Mouse (Mus musculus) forebrain, embryonic 14.5 days (tissue): ENCODE results near the gene Cx3cl1. TPM values are rescaled to one million over a fixed set of nuclear protein-coding genes. Genes with fewer than 3 reads are reported as not detected.

Experiments
- ATAC-seq: fragments of 200-750 bp; cut with Nextera tagmentation; 2 replicates; pipeline ENCODE4 v1.8.0; 2017; ENCODE audit warnings: mild to moderate bottlenecking, moderate library complexity
- DNase-seq: peaks from one replicate; pipeline ENCODE4 v3.0.0-alpha.2; 2015; ENCODE audit warnings: low spot score
- H3K27ac ChIP-seq: fragments of 300-500 bp; sonication (generic); 2 replicates; pipeline ENCODE4 v1.5.1; 2014; ENCODE audit warnings: low read depth, mild to moderate bottlenecking, control low read depth, low read length, moderate library complexity
- H3K27me3 ChIP-seq: fragments of 300-500 bp; sonication (generic); replicated peaks from 2 replicates; pipeline ENCODE4 v1.6.1; 2014; ENCODE audit warnings: low read length, control low read depth, mixed read lengths; ENCODE audit not compliant: control insufficient read depth, insufficient read depth
- H3K36me3 ChIP-seq: fragments of 300-500 bp; sonication (generic); 2 replicates; pipeline ENCODE4 v1.6.1; 2014; ENCODE audit warnings: low read length, control low read depth; ENCODE audit not compliant: control insufficient read depth, insufficient read depth
- H3K4me1 ChIP-seq: fragments of 300-500 bp; sonication (generic); 2 replicates; pipeline ENCODE4 v1.6.1; 2014; ENCODE audit warnings: antibody characterized with exemption, low read length, control low read depth; ENCODE audit not compliant: control insufficient read depth, insufficient read depth
- H3K4me2 ChIP-seq: fragments of 300-500 bp; sonication (generic); 2 replicates; pipeline ENCODE4 v1.6.1; 2014; ENCODE audit warnings: mild to moderate bottlenecking, control low read depth, low read length
- H3K4me3 ChIP-seq: fragments of 300-500 bp; sonication (generic); 2 replicates; pipeline ENCODE4 v1.5.1; 2014; ENCODE audit warnings: low read depth, low read length, control low read depth
- H3K9ac ChIP-seq: fragments of 300-500 bp; sonication (generic); 2 replicates; pipeline ENCODE4 v1.6.1; 2014; ENCODE audit warnings: mild to moderate bottlenecking, low read length, control low read depth, moderate library complexity
- H3K9me3 ChIP-seq: fragments of 300-500 bp; sonication (generic); replicated peaks from 2 replicates; pipeline ENCODE4 v1.6.1; 2016; ENCODE audit warnings: low read length, control low read depth, mixed read lengths; ENCODE audit not compliant: control insufficient read depth
- WGBS: fragments of 180-500 bp; shearing (Covaris S2); extraction: QIAGEN DNeasy Blood & Tissue Kit; methylation state at CpG from one replicate; pipeline ENCODE4 v1.1.7; 2014; 5-methylcytosine and 5-hydroxymethylcytosine counted together
- polyA plus RNA-seq: library from polyadenylated mRNA; unstranded; fragments of >200 nt; fragmentation: Nextera tagmentation; extraction: Ambion mirVana; gene quantifications from 2 replicates; pipeline ENCODE4 v1.2.1, GENCODE M21; 2014

Cx3cl1 gene
- polyA plus RNA-seq, 1 experiment from 2014 or later: 11.2 TPM

GRCm38 (mm10) chr8:94804546-94805340 is 32.9 kb downstream of the Cx3cl1 start:
- H3K27me3 ChIP-seq: no peaks in the 10 kb centered on the region
- ATAC-seq: no peak
- no peak overlapping the region for H3K4me2 ChIP-seq
- H3K9ac ChIP-seq: no peak overlapping the region
- no peaks in the 10 kb centered on the region for H3K36me3 ChIP-seq
- no peaks in the 10 kb centered on the region for H3K9me3 ChIP-seq
- H3K4me1 ChIP-seq: no peaks in the 10 kb centered on the region
- H3K4me3 ChIP-seq: no peak overlapping the region
- no peak for DNase-seq
- 82% methylated on average over 10 of the region's 10 CpGs for WGBS
- no peak overlapping the region for H3K27ac ChIP-seq

- Histone ChIP-seq H3K9me3 (no peaks in the 10 kb centered on the region), H3K9ac (no peak overlapping the region), H3K4me1 (no peaks in the 10 kb centered on the region), H3K4me3 (no peak overlapping the region), H3K27me3 (no peaks in the 10 kb centered on the region), H3K4me2 (no peak overlapping the region), H3K27ac (no peak overlapping the region), H3K36me3 (no peaks in the 10 kb centered on the region)
- no peak for DNase-seq
- no peak for ATAC-seq
- 59% methylated on average over 4 of the region's 4 CpGs for WGBS
Observed at GRCm38 (mm10) chr8:94805811-94806210, 34.0 kb downstream of the Cx3cl1 start.

- Histone ChIP-seq H3K9ac (no peak overlapping the region), H3K36me3 (no peaks in the 10 kb centered on the region), H3K4me1 (no peaks in the 10 kb centered on the region), H3K4me3 (no peak overlapping the region), H3K9me3 (no peaks in the 10 kb centered on the region), H3K27me3 (no peaks in the 10 kb centered on the region), H3K27ac (no peak overlapping the region), H3K4me2 (no peak overlapping the region)
- ATAC-seq (no peak), DNase-seq (no peak)
- 75% methylated on average over 7 of the region's 7 CpGs for WGBS
Observed at GRCm38 (mm10) chr8:94807506-94807905, 35.7 kb downstream of the Cx3cl1 start.

GRCm38 (mm10) chr8:94808372-94808771 is 36.6 kb downstream of the Cx3cl1 start:
- Histone ChIP-seq H3K27me3 (no peaks in the 10 kb centered on the region), H3K27ac (no peak overlapping the region), H3K4me2 (no peak overlapping the region), H3K4me1 (no peaks in the 10 kb centered on the region), H3K9ac (no peak overlapping the region), H3K9me3 (no peaks in the 10 kb centered on the region), H3K36me3 (no peaks in the 10 kb centered on the region), H3K4me3 (no peak overlapping the region)
- DNase-seq: no peak
- ATAC-seq: no peak
- 87% methylated on average over 6 of the region's 6 CpGs for WGBS

GRCm38 (mm10) chr8:94810153-94810552 is 38.3 kb downstream of the Cx3cl1 start, which contains the start of gene Ccl17:
Gene Ccl17 (plus strand): TSS chr8:94810453.
- DNase-seq (no peak), ATAC-seq (no peak)
- no peak within 1 kb of the TSS for H3K27ac ChIP-seq
- H3K4me2 ChIP-seq: no peak within 1 kb of the TSS
- H3K4me3 ChIP-seq: no peak within 1 kb of the TSS
- no peaks in the 10 kb centered on the region for H3K4me1 ChIP-seq
- H3K9ac ChIP-seq: no peak within 1 kb of the TSS
- H3K9me3 ChIP-seq: no peaks in the 10 kb centered on the region
- no peaks in the 10 kb centered on the region for H3K27me3 ChIP-seq
- 73% methylated on average over 3 of the region's 3 CpGs for WGBS
- no peaks in the 10 kb centered on the region for H3K36me3 ChIP-seq

- WGBS: 80% methylated on average over 5 of the region's 5 CpGs
- Histone ChIP-seq H3K27ac (no peak overlapping the region), H3K9me3 (no peaks in the 10 kb centered on the region), H3K4me3 (no peak overlapping the region), H3K4me1 (no peaks in the 10 kb centered on the region), H3K27me3 (no peaks in the 10 kb centered on the region), H3K36me3 (no peaks in the 10 kb centered on the region), H3K9ac (no peak overlapping the region), H3K4me2 (no peak overlapping the region)
- ATAC-seq (no peak), DNase-seq (no peak)
Observed at GRCm38 (mm10) chr8:94810855-94811254, 39.0 kb downstream of the Cx3cl1 start.

GRCm38 (mm10) chr8:94811654-94812053 is 39.8 kb downstream of the Cx3cl1 start:
- H3K9ac ChIP-seq: no peak overlapping the region
- H3K27me3 ChIP-seq: no peaks in the 10 kb centered on the region
- WGBS: 82% methylated on average over 6 of the region's 6 CpGs
- H3K4me1 ChIP-seq: no peaks in the 10 kb centered on the region
- no peak overlapping the region for H3K4me2 ChIP-seq
- no peaks in the 10 kb centered on the region for H3K36me3 ChIP-seq
- no peaks in the 10 kb centered on the region for H3K9me3 ChIP-seq
- no peak overlapping the region for H3K4me3 ChIP-seq
- H3K27ac ChIP-seq: no peak overlapping the region
- DNase-seq (no peak), ATAC-seq (no peak)

GRCm38 (mm10) chr8:94812645-94813098 is 40.9 kb downstream of the Cx3cl1 start:
- no peak overlapping the region for H3K4me2 ChIP-seq
- WGBS: 30% methylated on average over 6 of the region's 6 CpGs
- H3K27ac ChIP-seq: no peak overlapping the region; the same call in 1 of the 2 replicates
- no peaks in the 10 kb centered on the region for H3K9me3 ChIP-seq
- no peak overlapping the region for H3K4me3 ChIP-seq
- H3K36me3 ChIP-seq: no peaks in the 10 kb centered on the region
- H3K27me3 ChIP-seq: no peaks in the 10 kb centered on the region
- no peaks in the 10 kb centered on the region for H3K4me1 ChIP-seq
- peak; percentile 74 for ATAC-seq
- peak; percentile 95 for DNase-seq
- peak overlapping the region; percentile 18; the same call in 1 of the 2 replicates for H3K9ac ChIP-seq

- Histone ChIP-seq H3K4me3 (no peak overlapping the region), H3K27me3 (no peaks in the 10 kb centered on the region), H3K9ac (no peak overlapping the region), H3K4me1 (no peaks in the 10 kb centered on the region), H3K36me3 (no peaks in the 10 kb centered on the region), H3K9me3 (no peaks in the 10 kb centered on the region), H3K4me2 (no peak overlapping the region), H3K27ac (no peak overlapping the region)
- DNase-seq (peak; percentile 22), ATAC-seq (no peak)
- 0% methylated on average over 1 of the region's 1 CpGs for WGBS
Observed at GRCm38 (mm10) chr8:94814556-94814955, 42.7 kb downstream of the Cx3cl1 start.
